Mouse (Mus musculus): ENCODE results near the gene Med13l.

Gene Med13l

GRCm38 (mm10) chr5:118594470-118595236, 34.2 kb downstream of the Med13l start:
- DNase-seq (ENCODE audit: low read depth) = peak; percentile 81

- no peak for DNase-seq (ENCODE audit: low read depth)
These were observed 35.4 kb downstream of the Med13l start for GRCm38 (mm10) chr5:118595901-118596300.

GRCm38 (mm10) chr5:118596452-118597092, 36.1 kb downstream of the Med13l start:
- no peak for DNase-seq (ENCODE audit: low read depth)

- DNase-seq (ENCODE audit: low read depth) = no peak
These were observed 38.1 kb downstream of the Med13l start for GRCm38 (mm10) chr5:118598601-118599000.

GRCm38 (mm10) chr5:118601452-118601851, 41.0 kb downstream of the Med13l start:
- no peak for DNase-seq (ENCODE audit: low read depth)

GRCm38 (mm10) chr5:118602706-118603105, 42.2 kb downstream of the Med13l start:
- no peak for DNase-seq (ENCODE audit: low read depth)

- no peak for DNase-seq (ENCODE audit: low read depth)
These were observed 45.1 kb downstream of the Med13l start for GRCm38 (mm10) chr5:118605424-118606067.

GRCm38 (mm10) chr5:118606636-118607035, 46.2 kb downstream of the Med13l start:
- no peak for DNase-seq (ENCODE audit: low read depth)

- DNase-seq (ENCODE audit: low read depth) = no peak
These were observed 47.4 kb downstream of the Med13l start for GRCm38 (mm10) chr5:118607900-118608299.

GRCm38 (mm10) chr5:118610468-118610867, 50.0 kb downstream of the Med13l start:
- no peak for DNase-seq (ENCODE audit: low read depth)

GRCm38 (mm10) chr5:118612956-118613631, 52.6 kb downstream of the Med13l start:
- DNase-seq (ENCODE audit: low read depth) = peak; percentile 65

- DNase-seq (ENCODE audit: low read depth) = peak; percentile 67
These were observed 53.2 kb downstream of the Med13l start for GRCm38 (mm10) chr5:118613704-118614103.

GRCm38 (mm10) chr5:118614116-118614515, 53.6 kb downstream of the Med13l start:
- peak; percentile 59 for DNase-seq (ENCODE audit: low read depth)

- no peak for DNase-seq (ENCODE audit: low read depth)
These were observed 54.1 kb downstream of the Med13l start for GRCm38 (mm10) chr5:118614571-118614981.

GRCm38 (mm10) chr5:118618963-118619610, 58.6 kb downstream of the Med13l start:
- no peak for DNase-seq (ENCODE audit: low read depth)

- DNase-seq (ENCODE audit: low read depth) = no peak
These were observed 59.3 kb downstream of the Med13l start for GRCm38 (mm10) chr5:118619801-118620200.

GRCm38 (mm10) chr5:118620330-118620910, 59.9 kb downstream of the Med13l start:
- DNase-seq (ENCODE audit: low read depth) = no peak

- DNase-seq (ENCODE audit: low read depth) = no peak
These were observed 61.4 kb downstream of the Med13l start for GRCm38 (mm10) chr5:118621877-118622276.

- DNase-seq (ENCODE audit: low read depth) = no peak
These were observed 61.9 kb downstream of the Med13l start for GRCm38 (mm10) chr5:118622346-118622745.

GRCm38 (mm10) chr5:118623797-118624196, 63.3 kb downstream of the Med13l start:
- DNase-seq (ENCODE audit: low read depth) = peak; percentile 52

- DNase-seq (ENCODE audit: low read depth) = no peak
These were observed 67.2 kb downstream of the Med13l start for GRCm38 (mm10) chr5:118627630-118628029.
